Mouse (Mus musculus) kidney, adult 2 months (tissue): ENCODE results near the gene Astn1.

ENCODE experiments used
- CTCF ChIP-seq: fragments of 200-500 bp; conservative IDR thresholded peaks from 2 replicates; pipeline ENCODE4 v1.5.1; 2011; ENCODE audit warnings: low read depth, mild to moderate bottlenecking, control low read depth, low read length, moderate library complexity, mixed read lengths; ENCODE audit not compliant: insufficient read depth, insufficient read length
- POLR2A ChIP-seq: fragments of 200-500 bp; IDR thresholded peaks from one replicate; pipeline ENCODE4 v1.6.1; 2011; ENCODE audit warnings: low read depth, low read length, control low read depth

- TF ChIP-seq POLR2A (no peak), CTCF (no peak)
These were observed 271.4 kb downstream of the Astn1 start for GRCm38 (mm10) chr1:158633441-158633840.
